Mouse (Mus musculus): ENCODE data around the gene Gm49416. TPM values are rescaled to one million over a fixed set of nuclear protein-coding genes. Genes with fewer than 3 reads are reported as not detected.
"Not testable (repeated sequence)": the region's sequence is repeated elsewhere in the genome, so short reads cannot be mapped to it uniquely, and the experiment has no call there.

Gene Gm49416
- total RNA-seq, 2 experiments from 2014 or later, result 1.7 TPM; not detected in 1

- intact Hi-C loops (cut with DNase I), result no loop called here
- peak; percentile 96 to 98 for DNase-seq (ENCODE audit: extremely low spot score in 1 of 2, low spot score in 2 of 2)
Measured at GRCm38 (mm10) chr19:8871267-8872186, 17.2 kb upstream of the Gm49416 start, which contains the start of gene Ubxn1. Gene Ubxn1 (plus strand): TSS chr19:8871496.

GRCm38 (mm10) chr19:8872266-8872840, 16.4 kb upstream of the Gm49416 start:
- intact Hi-C loops (cut with DNase I), result no loop called here

GRCm38 (mm10) chr19:8875031-8875430, 13.7 kb upstream of the Gm49416 start:
- intact Hi-C loops (cut with DNase I), result no loop called here
- DNase-seq (ENCODE audit: extremely low spot score in 1 of 2, low spot score in 2 of 2), result no peak

More at GRCm38 (mm10) chr19:8872266-8872840, 16.4 kb upstream of the Gm49416 start:
- no peak for DNase-seq (ENCODE audit: extremely low spot score in 1 of 2, low spot score in 2 of 2)

- intact Hi-C loops (cut with DNase I), result no loop called here
- DNase-seq (ENCODE audit: extremely low spot score in 1 of 2, low spot score in 2 of 2), result peak; percentile 89 to 93
Measured at GRCm38 (mm10) chr19:8880311-8881033, 8.3 kb upstream of the Gm49416 start, which contains the start of gene Uqcc3. Gene Uqcc3 (minus strand): TSS chr19:8880923.

- no peak for DNase-seq (ENCODE audit: extremely low spot score in 1 of 2, low spot score in 2 of 2)
- intact Hi-C loops (cut with DNase I), result no loop called here
Measured at GRCm38 (mm10) chr19:8881034-8881392, 7.7 kb upstream of the Gm49416 start.

GRCm38 (mm10) chr19:8883616-8884015, 5.1 kb upstream of the Gm49416 start, which contains the start of the genes Lbhd1 and Gm49403:
Gene Lbhd1 (plus strand): TSS chr19:8883732.
Gene Gm49403 (plus strand): TSS chr19:8883930.
- intact Hi-C loops (cut with DNase I), result no loop called here
- DNase-seq (ENCODE audit: extremely low spot score in 1 of 2, low spot score in 2 of 2), result no peak

- no peak for DNase-seq (ENCODE audit: extremely low spot score in 1 of 2, low spot score in 2 of 2)
- intact Hi-C loops (cut with DNase I), result no loop called here
Measured at GRCm38 (mm10) chr19:8886916-8887584, 1.7 kb upstream of the Gm49416 start.

- intact Hi-C loops (cut with DNase I), result no loop called here
- DNase-seq (ENCODE audit: extremely low spot score in 1 of 2, low spot score in 2 of 2), result no peak
Measured at GRCm38 (mm10) chr19:8887585-8888463, 902 bp upstream of the Gm49416 start.

GRCm38 (mm10) chr19:8892829-8893766, 4.4 kb downstream of the Gm49416 start, which contains the start of gene Ints5:
Gene Ints5 (plus strand): TSS chr19:8893005.
- intact Hi-C loops (cut with DNase I), result no loop called here
- peak; percentile 82 to 90 for DNase-seq (ENCODE audit: extremely low spot score in 1 of 2, low spot score in 2 of 2)

GRCm38 (mm10) chr19:8895397-8895960, 6.8 kb downstream of the Gm49416 start:
- peak in 1 of 2 experiments; percentile 41 for DNase-seq (ENCODE audit: extremely low spot score in 1 of 2, low spot score in 2 of 2)
- intact Hi-C loops (cut with DNase I), result loop anchor here (5.0 kb wide), 1 partner anchor 53 kb away; no protein-coding TSS in a partner anchor

GRCm38 (mm10) chr19:8896231-8896630, 7.5 kb downstream of the Gm49416 start:
- not testable (repeated sequence) for DNase-seq (ENCODE audit: extremely low spot score in 1 of 2, low spot score in 2 of 2)
- intact Hi-C loops (cut with DNase I), result loop anchor here (5.0 kb wide), 1 partner anchor 54 kb away; no protein-coding TSS in a partner anchor

- intact Hi-C loops (cut with DNase I), result loop anchor here (5.0 kb wide), 1 partner anchor 55 kb away; no protein-coding TSS in a partner anchor
- DNase-seq (ENCODE audit: extremely low spot score in 1 of 2, low spot score in 2 of 2), result peak in 1 of 2 experiments; percentile 74
Measured at GRCm38 (mm10) chr19:8897211-8897864, 8.6 kb downstream of the Gm49416 start.

GRCm38 (mm10) chr19:8897865-8898495, 9.3 kb downstream of the Gm49416 start, which contains the start of gene Ganab:
Gene Ganab (plus strand): TSS chr19:8898071.
- intact Hi-C loops (cut with DNase I), result loop anchor here (5.0 kb wide), 1 partner anchor 56 kb away; no protein-coding TSS in a partner anchor
- peak; percentile 94 to 98 for DNase-seq (ENCODE audit: extremely low spot score in 1 of 2, low spot score in 2 of 2)

- DNase-seq (ENCODE audit: extremely low spot score in 1 of 2, low spot score in 2 of 2), result no peak
- intact Hi-C loops (cut with DNase I), result loop anchor here (5.0 kb wide), 1 partner anchor 56 kb away; no protein-coding TSS in a partner anchor
Measured at GRCm38 (mm10) chr19:8898576-8898975, 9.8 kb downstream of the Gm49416 start.

GRCm38 (mm10) chr19:8899079-8899478, 10.4 kb downstream of the Gm49416 start:
- intact Hi-C loops (cut with DNase I), result loop anchor here (5.0 kb wide), 1 partner anchor 57 kb away; no protein-coding TSS in a partner anchor
- no peak for DNase-seq (ENCODE audit: extremely low spot score in 1 of 2, low spot score in 2 of 2)

All from left cerebral cortex, postnatal 10 days (tissue).